Mouse (Mus musculus) A20 (cell line): ENCODE data around the gene Aimp2.

Source experiments
- DNase-seq: peaks from one replicate; pipeline ENCODE4 v3.0.0-alpha.2; 2011; ENCODE audit warnings: low read depth, low spot score

The Aimp2 gene

GRCm38 (mm10) chr5:143909417-143910400 lies at the start of gene Aimp2, which contains the start of gene Pms2:
Gene Aimp2 (minus strand): TSS chr5:143909847.
Gene Pms2 (plus strand): TSS chr5:143909964.
- DNase-seq = peak; percentile 98

- DNase-seq = no peak
These were observed 47.5 kb upstream of the Aimp2 start for GRCm38 (mm10) chr5:143957101-143957500.

GRCm38 (mm10) chr5:143950016-143950415 lies 40.4 kb upstream of the Aimp2 start:
- DNase-seq = no peak

GRCm38 (mm10) chr5:143948361-143948760 lies 38.7 kb upstream of the Aimp2 start:
- no peak for DNase-seq

GRCm38 (mm10) chr5:143943231-143944125 lies 33.8 kb upstream of the Aimp2 start:
- DNase-seq = no peak

- DNase-seq = no peak
These were observed 31.9 kb upstream of the Aimp2 start for GRCm38 (mm10) chr5:143941588-143941987.

- no peak for DNase-seq
These were observed 26.5 kb upstream of the Aimp2 start for GRCm38 (mm10) chr5:143936156-143936555.

GRCm38 (mm10) chr5:143933875-143934274 lies 24.2 kb upstream of the Aimp2 start:
- peak; percentile 13 for DNase-seq

- DNase-seq = no peak
These were observed 23.8 kb upstream of the Aimp2 start for GRCm38 (mm10) chr5:143933414-143933813.

- no peak for DNase-seq
These were observed 23.2 kb upstream of the Aimp2 start, which contains the start of gene Rsph10b for GRCm38 (mm10) chr5:143932831-143933230. Gene Rsph10b (plus strand): TSS chr5:143933035.

GRCm38 (mm10) chr5:143931863-143932580 lies 22.4 kb upstream of the Aimp2 start:
- DNase-seq = no peak

GRCm38 (mm10) chr5:143930656-143931055 lies 21.0 kb upstream of the Aimp2 start:
- no peak for DNase-seq

GRCm38 (mm10) chr5:143929291-143929690 lies 19.6 kb upstream of the Aimp2 start:
- DNase-seq = no peak

GRCm38 (mm10) chr5:143927875-143928274 lies 18.2 kb upstream of the Aimp2 start, which contains the start of gene Gm42421:
Gene Gm42421 (plus strand): TSS chr5:143928175.
- DNase-seq = no peak

- DNase-seq = no peak
These were observed 15.3 kb upstream of the Aimp2 start for GRCm38 (mm10) chr5:143924781-143925452.

GRCm38 (mm10) chr5:143918120-143918519 lies 8.5 kb upstream of the Aimp2 start:
- DNase-seq = no peak

GRCm38 (mm10) chr5:143917418-143917817 lies 7.8 kb upstream of the Aimp2 start:
- peak; percentile 58 for DNase-seq

- no peak for DNase-seq
These were observed 6.6 kb upstream of the Aimp2 start for GRCm38 (mm10) chr5:143916221-143916620.

- DNase-seq = no peak
These were observed 721 bp downstream of the Aimp2 start for GRCm38 (mm10) chr5:143908926-143909325.

- no peak for DNase-seq
These were observed 3.2 kb downstream of the Aimp2 start for GRCm38 (mm10) chr5:143906429-143906828.

- no peak for DNase-seq
These were observed 5.8 kb downstream of the Aimp2 start for GRCm38 (mm10) chr5:143903813-143904212.
